Comparison of ENCODE assay signal across 19 mouse cellular contexts in genomic region chr8:105359208-105359607, GRCm38 (mm10). TPM values are rescaled to one million over a fixed set of nuclear protein-coding genes. Genes with fewer than 3 reads are reported as not detected.
A peak's percentile ranks its signal among the peaks of the same experiment; 100 is the strongest.
DNase-seq lines count a peak whose midpoint lies in the region; ATAC-seq and TF ChIP-seq lines count a peak whose summit lies in the region.
"Had no signal": no experiment of that assay in that cellular context is flagged by ENCODE, and none has a peak within 500 bp of the region (broad histone marks: within the 10 kb centered on the region; RNA-seq: fewer than 3 reads in every experiment).

No protein-coding gene starts in this region.

- H3K36me3 ChIP-seq in embryonic facial prominence, embryonic 11.5 days (replicated peaks; ENCODE audit: control insufficient read depth, insufficient read depth, low read depth, low read length) = no peaks in the 10 kb centered on the region
- peaks cover 67% of the 10 kb centered on the region for H3K36me3 ChIP-seq in embryonic facial prominence, embryonic 10.5 days (replicated peaks)
- H3K36me3 ChIP-seq in kidney, embryonic 15.5 days = 0 out of 2 replicates have a peak, but pooled peaks cover 3% of the 10 kb centered on the region
- peaks cover 25% of the 10 kb centered on the region for H3K36me3 ChIP-seq in midbrain, embryonic 14.5 days (ENCODE audit: control insufficient read depth, insufficient read depth, low read length)
- peaks cover 44% of the 10 kb centered on the region for H3K36me3 ChIP-seq in midbrain, postnatal 0 days (ENCODE audit: insufficient read depth, low read length)
- H3K36me3 ChIP-seq in limb, embryonic 12.5 days = peaks cover 55% of the 10 kb centered on the region
- H3K36me3 ChIP-seq: liver, embryonic 15.5 days; stomach, embryonic 15.5 days had no signal

- no peak overlapping the region for H3K27ac ChIP-seq in embryonic facial prominence, embryonic 11.5 days (replicated peaks; ENCODE audit: low read depth, low read length)
- H3K27ac ChIP-seq in embryonic facial prominence, embryonic 10.5 days (replicated peaks) = no peak overlapping the region
- no peak overlapping the region for H3K27ac ChIP-seq in kidney, embryonic 15.5 days
- H3K27ac ChIP-seq in midbrain, embryonic 14.5 days (replicated peaks; ENCODE audit: low read depth, low read length) = no peak overlapping the region
- no peak overlapping the region; the same call in 1 of the 2 replicates for H3K27ac ChIP-seq in midbrain, postnatal 0 days (ENCODE audit: low read depth, low read length)
- H3K27ac ChIP-seq in limb, embryonic 12.5 days = no peak overlapping the region
- H3K27ac ChIP-seq: limb, embryonic 15.5 days; liver, embryonic 15.5 days; macrophage; neural tube, embryonic 12.5 days; stomach, embryonic 15.5 days had no signal

- H3K4me1 ChIP-seq in embryonic facial prominence, embryonic 11.5 days (ENCODE audit: control insufficient read depth, insufficient read depth, low read length) = peaks cover 3% of the 10 kb centered on the region; the same call in 1 of the 2 replicates
- peaks cover 40% of the 10 kb centered on the region for H3K4me1 ChIP-seq in embryonic facial prominence, embryonic 10.5 days
- peaks cover 41% of the 10 kb centered on the region for H3K4me1 ChIP-seq in kidney, embryonic 15.5 days
- H3K4me1 ChIP-seq in midbrain, embryonic 14.5 days (ENCODE audit: control insufficient read depth, insufficient read depth, low read length) = no peaks in the 10 kb centered on the region
- H3K4me1 ChIP-seq in midbrain, postnatal 0 days (ENCODE audit: insufficient read depth, low read length) = no peaks in the 10 kb centered on the region
- H3K4me1 ChIP-seq in limb, embryonic 12.5 days (replicated peaks) = peaks cover 10% of the 10 kb centered on the region
- H3K4me1 ChIP-seq: liver, embryonic 15.5 days; neural tube, embryonic 12.5 days had no signal

- DNase-seq in embryonic facial prominence, embryonic 11.5 days (ENCODE audit: low spot score) = no peak
- DNase-seq in embryonic facial prominence, embryonic 10.5 days (ENCODE audit: low spot score) = no peak
- DNase-seq in kidney, postnatal 14 days = no peak
- DNase-seq in midbrain, embryonic 14.5 days = no peak
- no peak for DNase-seq in midbrain, postnatal 0 days (ENCODE audit: low spot score)
- no peak for DNase-seq in adrenal gland, postnatal 4 days (ENCODE audit: low spot score in 2 of 2)
- DNase-seq: adrenal gland, postnatal 10 days; gastrocnemius, postnatal 10 days; heart, adult 11 months; heart, postnatal 36 days; right cerebral cortex, postnatal 14 days had no signal

- H3K27me3 ChIP-seq in embryonic facial prominence, embryonic 11.5 days (ENCODE audit: control insufficient read depth, insufficient read depth, low read length) = no peaks in the 10 kb centered on the region
- no peaks in the 10 kb centered on the region for H3K27me3 ChIP-seq in embryonic facial prominence, embryonic 10.5 days (replicated peaks; ENCODE audit: low read depth, poor library complexity, severe bottlenecking)
- no peaks in the 10 kb centered on the region for H3K27me3 ChIP-seq in kidney, embryonic 15.5 days
- no peaks in the 10 kb centered on the region for H3K27me3 ChIP-seq in midbrain, embryonic 14.5 days (ENCODE audit: control insufficient read depth, insufficient read depth, low read length)
- H3K27me3 ChIP-seq in midbrain, postnatal 0 days (ENCODE audit: insufficient read depth, low read length) = no peaks in the 10 kb centered on the region
- H3K27me3 ChIP-seq in limb, embryonic 12.5 days = no peaks in the 10 kb centered on the region
- H3K27me3 ChIP-seq: limb, embryonic 15.5 days; neural tube, embryonic 12.5 days; stomach, embryonic 15.5 days had no signal

- H3K4me2 ChIP-seq in embryonic facial prominence, embryonic 11.5 days (ENCODE audit: low read depth, low read length) = no peak overlapping the region
- peak overlapping the region; percentile 22; the same call in 1 of the 2 replicates for H3K4me2 ChIP-seq in kidney, embryonic 15.5 days
- no peak overlapping the region for H3K4me2 ChIP-seq in midbrain, embryonic 14.5 days (ENCODE audit: low read length)
- no peak overlapping the region for H3K4me2 ChIP-seq in midbrain, postnatal 0 days (ENCODE audit: low read depth, low read length, poor library complexity, severe bottlenecking)
- no peak overlapping the region for H3K4me2 ChIP-seq in limb, embryonic 12.5 days
- H3K4me2 ChIP-seq: limb, embryonic 15.5 days; liver, embryonic 15.5 days; neural tube, embryonic 12.5 days; stomach, embryonic 15.5 days had no signal

- WGBS in embryonic facial prominence, embryonic 11.5 days = 64% methylated on average over 15 of the region's 15 CpGs
- 71% methylated on average over 15 of the region's 15 CpGs for WGBS in embryonic facial prominence, embryonic 10.5 days
- WGBS in kidney, embryonic 15.5 days = 51% methylated on average over 15 of the region's 15 CpGs
- WGBS in midbrain, embryonic 14.5 days = 59% methylated on average over 15 of the region's 15 CpGs
- WGBS in midbrain, postnatal 0 days = 77% methylated on average over 15 of the region's 15 CpGs
- 71% methylated on average over 15 of the region's 15 CpGs for WGBS in limb, embryonic 12.5 days

- ATAC-seq in embryonic facial prominence, embryonic 11.5 days (replicated peaks; ENCODE audit: insufficient number of reproducible peaks, low FRiP score, low TSS enrichment, low read depth) = peak; percentile 20; the same call in 1 of the 2 replicates
- ATAC-seq in kidney, embryonic 15.5 days (replicated peaks; ENCODE audit: low FRiP score) = peak; percentile 49; the same call in 1 of the 2 replicates
- ATAC-seq in midbrain, embryonic 14.5 days (ENCODE audit: low FRiP score, low TSS enrichment) = peak; percentile 32; the same call in 1 of the 2 replicates
- no peak; the same call in 1 of the 2 replicates for ATAC-seq in midbrain, postnatal 0 days (ENCODE audit: low FRiP score)
- no peak for ATAC-seq in limb, embryonic 12.5 days (ENCODE audit: insufficient number of reproducible peaks, insufficient read depth, low FRiP score, low TSS enrichment, low read depth)
- ATAC-seq: activated CD4-positive, CD25-positive, alpha-beta regulatory T cell, adult 4 months had no signal

- H3K9me3 ChIP-seq in embryonic facial prominence, embryonic 11.5 days (replicated peaks; ENCODE audit: control insufficient read depth, low read length) = no peaks in the 10 kb centered on the region
- no peaks in the 10 kb centered on the region for H3K9me3 ChIP-seq in embryonic facial prominence, embryonic 10.5 days
- no peaks in the 10 kb centered on the region for H3K9me3 ChIP-seq in kidney, embryonic 15.5 days (replicated peaks)
- no peaks in the 10 kb centered on the region for H3K9me3 ChIP-seq in midbrain, embryonic 14.5 days (ENCODE audit: control insufficient read depth, low read length)
- no peaks in the 10 kb centered on the region for H3K9me3 ChIP-seq in midbrain, postnatal 0 days (ENCODE audit: low read length)
- H3K9me3 ChIP-seq in limb, embryonic 12.5 days = no peaks in the 10 kb centered on the region
- H3K9me3 ChIP-seq: limb, embryonic 15.5 days; liver, embryonic 15.5 days; neural tube, embryonic 12.5 days; stomach, embryonic 15.5 days had no signal

- H3K4me3 ChIP-seq in embryonic facial prominence, embryonic 11.5 days (ENCODE audit: low read depth, low read length) = no peak overlapping the region
- H3K4me3 ChIP-seq in embryonic facial prominence, embryonic 10.5 days = no peak overlapping the region
- H3K4me3 ChIP-seq in kidney, embryonic 15.5 days (replicated peaks) = no peak overlapping the region
- no peak overlapping the region for H3K4me3 ChIP-seq in midbrain, embryonic 14.5 days (replicated peaks; ENCODE audit: low read depth, low read length)
- no peak overlapping the region for H3K4me3 ChIP-seq in midbrain, postnatal 0 days (ENCODE audit: low read depth, low read length)
- H3K4me3 ChIP-seq in limb, embryonic 12.5 days (replicated peaks) = no peak overlapping the region
- H3K4me3 ChIP-seq: limb, embryonic 15.5 days; liver, embryonic 15.5 days; neural tube, embryonic 12.5 days; stomach, embryonic 15.5 days had no signal

- no peak overlapping the region for H3K9ac ChIP-seq in embryonic facial prominence, embryonic 11.5 days (replicated peaks; ENCODE audit: low read length)
- 0 out of 2 replicates have a peak overlapping the region, but pooled peaks have one; percentile 2 for H3K9ac ChIP-seq in kidney, embryonic 15.5 days
- H3K9ac ChIP-seq in midbrain, embryonic 14.5 days (replicated peaks; ENCODE audit: low read length) = no peak overlapping the region
- no peak overlapping the region for H3K9ac ChIP-seq in midbrain, postnatal 0 days (replicated peaks; ENCODE audit: low read length, poor library complexity, severe bottlenecking)
- 0 out of 2 replicates have a peak overlapping the region, but pooled peaks have one; percentile 23 for H3K9ac ChIP-seq in limb, embryonic 12.5 days (replicated peaks)
- H3K9ac ChIP-seq: limb, embryonic 15.5 days; liver, embryonic 15.5 days; stomach, embryonic 15.5 days had no signal

- TF ChIP-seq CTCF in midbrain, postnatal 0 days (IDR thresholded peaks at IDR 0.05) = no peak

RNA-seq across cellular contexts. Expression of gene Slc9a5, which starts 10.6 kb away (rescaled TPM):
- 3.8 and 4.0 TPM in 2 replicates for polyA plus RNA-seq in embryonic facial prominence, embryonic 11.5 days (2014; fragmentation: Nextera tagmentation; extraction: Ambion mirVana)
- 5.5 and 5.7 TPM in 2 replicates for polyA plus RNA-seq in embryonic facial prominence, embryonic 10.5 days (2016; fragmentation: Nextera tagmentation; extraction: Ambion mirVana)
- 2.5 and 2.9 TPM in 2 replicates for polyA plus RNA-seq in kidney, embryonic 15.5 days (2015; fragmentation: Nextera tagmentation; extraction: Ambion mirVana)
- polyA plus RNA-seq in midbrain, embryonic 14.5 days (2014; fragmentation: Nextera tagmentation; extraction: Ambion mirVana) = 8.3 and 10.2 TPM in 2 replicates
- 28.3 and 28.4 TPM in 2 replicates for total RNA-seq in midbrain, postnatal 0 days (2014; rRNA removed)
- 12.8 and 14.4 TPM in 2 replicates for polyA plus RNA-seq in midbrain, postnatal 0 days (2015; fragmentation: Nextera tagmentation; extraction: Ambion mirVana)
- polyA plus RNA-seq in limb, embryonic 12.5 days (2016; fragmentation: Nextera tagmentation; extraction: Ambion mirVana) = 7.0 and 7.6 TPM in 2 replicates
- 1 to 10 TPM; 5.5 to 5.8 TPM for total RNA-seq in adrenal gland, postnatal 4 days (2021)

RNA-seq across cellular contexts. Expression of gene Fhod1, which starts 11.5 kb away (rescaled TPM):
- 1.8 and 2.6 TPM in 2 replicates for polyA plus RNA-seq in embryonic facial prominence, embryonic 11.5 days (2014; fragmentation: Nextera tagmentation; extraction: Ambion mirVana)
- 2.9 and 3.3 TPM in 2 replicates for polyA plus RNA-seq in embryonic facial prominence, embryonic 10.5 days (2016; fragmentation: Nextera tagmentation; extraction: Ambion mirVana)
- 3.5 TPM in 2 replicates for polyA plus RNA-seq in kidney, embryonic 15.5 days (2015; fragmentation: Nextera tagmentation; extraction: Ambion mirVana)
- polyA plus RNA-seq in midbrain, embryonic 14.5 days (2014; fragmentation: Nextera tagmentation; extraction: Ambion mirVana) = 0.59 and 0.84 TPM in 2 replicates
- 3.8 and 4.4 TPM in 2 replicates for total RNA-seq in midbrain, postnatal 0 days (2014; rRNA removed)
- polyA plus RNA-seq in midbrain, postnatal 0 days (2015; fragmentation: Nextera tagmentation; extraction: Ambion mirVana) = 0.48 and 0.56 TPM in 2 replicates
- polyA plus RNA-seq in limb, embryonic 12.5 days (2016; fragmentation: Nextera tagmentation; extraction: Ambion mirVana) = 1.6 and 2.3 TPM in 2 replicates
- total RNA-seq in adrenal gland, postnatal 4 days (2021) = 10 to 100 TPM; 17.9 to 18.8 TPM

RNA-seq across cellular contexts. Expression of gene Plekhg4, which starts 13.9 kb away (rescaled TPM):
- polyA plus RNA-seq in embryonic facial prominence, embryonic 11.5 days (2014; fragmentation: Nextera tagmentation; extraction: Ambion mirVana) = 0.28 and 0.29 TPM in 2 replicates
- polyA plus RNA-seq in embryonic facial prominence, embryonic 10.5 days (2016; fragmentation: Nextera tagmentation; extraction: Ambion mirVana) = 0.34 and 0.83 TPM in 2 replicates
- 0.39 and 0.50 TPM in 2 replicates for polyA plus RNA-seq in kidney, embryonic 15.5 days (2015; fragmentation: Nextera tagmentation; extraction: Ambion mirVana)
- 1.4 and 3.0 TPM in 2 replicates for polyA plus RNA-seq in midbrain, embryonic 14.5 days (2014; fragmentation: Nextera tagmentation; extraction: Ambion mirVana)
- total RNA-seq in midbrain, postnatal 0 days (2014; rRNA removed) = 6.3 and 8.7 TPM in 2 replicates
- polyA plus RNA-seq in midbrain, postnatal 0 days (2015; fragmentation: Nextera tagmentation; extraction: Ambion mirVana) = 1.7 and 2.5 TPM in 2 replicates
- 0.72 and 0.80 TPM in 2 replicates for polyA plus RNA-seq in limb, embryonic 12.5 days (2016; fragmentation: Nextera tagmentation; extraction: Ambion mirVana)
- 1 to 10 TPM in 1 of 2 experiments, under 1 TPM in 1; 0.25 to 1.2 TPM for total RNA-seq in adrenal gland, postnatal 4 days (2021)
- total RNA-seq: heart, postnatal 36 days had no signal
- polyA plus RNA-seq: liver, embryonic 15.5 days; macrophage had no signal

RNA-seq across cellular contexts. Expression of gene Tmem208, which starts 33.1 kb away (rescaled TPM):
- 91.7 and 99.6 TPM in 2 replicates for polyA plus RNA-seq in embryonic facial prominence, embryonic 11.5 days (2014; fragmentation: Nextera tagmentation; extraction: Ambion mirVana)
- polyA plus RNA-seq in embryonic facial prominence, embryonic 10.5 days (2016; fragmentation: Nextera tagmentation; extraction: Ambion mirVana) = 93.0 and 99.4 TPM in 2 replicates
- polyA plus RNA-seq in kidney, embryonic 15.5 days (2015; fragmentation: Nextera tagmentation; extraction: Ambion mirVana) = 119 and 125 TPM in 2 replicates
- 122 and 149 TPM in 2 replicates for polyA plus RNA-seq in midbrain, embryonic 14.5 days (2014; fragmentation: Nextera tagmentation; extraction: Ambion mirVana)
- 81.3 and 88.4 TPM in 2 replicates for total RNA-seq in midbrain, postnatal 0 days (2014; rRNA removed)
- polyA plus RNA-seq in midbrain, postnatal 0 days (2015; fragmentation: Nextera tagmentation; extraction: Ambion mirVana) = 129 and 152 TPM in 2 replicates
- polyA plus RNA-seq in limb, embryonic 12.5 days (2016; fragmentation: Nextera tagmentation; extraction: Ambion mirVana) = 95.6 and 109 TPM in 2 replicates
- 10 to 100 TPM; 48.5 to 49.2 TPM for total RNA-seq in adrenal gland, postnatal 4 days (2021)

RNA-seq across cellular contexts. Expression of gene Lrrc29, which starts 33.1 kb away (rescaled TPM):
- 0.83 and 0.98 TPM in 2 replicates for polyA plus RNA-seq in embryonic facial prominence, embryonic 11.5 days (2014; fragmentation: Nextera tagmentation; extraction: Ambion mirVana)
- polyA plus RNA-seq in embryonic facial prominence, embryonic 10.5 days (2016; fragmentation: Nextera tagmentation; extraction: Ambion mirVana) = 1.3 TPM in 2 replicates
- polyA plus RNA-seq in kidney, embryonic 15.5 days (2015; fragmentation: Nextera tagmentation; extraction: Ambion mirVana) = 2.2 and 2.6 TPM in 2 replicates
- polyA plus RNA-seq in midbrain, embryonic 14.5 days (2014; fragmentation: Nextera tagmentation; extraction: Ambion mirVana) = 0.72 and 0.86 TPM in 2 replicates
- 2.5 and 4.5 TPM in 2 replicates for total RNA-seq in midbrain, postnatal 0 days (2014; rRNA removed)
- polyA plus RNA-seq in midbrain, postnatal 0 days (2015; fragmentation: Nextera tagmentation; extraction: Ambion mirVana) = 2.1 and 2.4 TPM in 2 replicates
- 1.5 TPM in 2 replicates for polyA plus RNA-seq in limb, embryonic 12.5 days (2016; fragmentation: Nextera tagmentation; extraction: Ambion mirVana)
- 10 to 100 TPM; 14.3 to 16.3 TPM for total RNA-seq in adrenal gland, postnatal 4 days (2021)

Comparison
In these comparisons a context has a peak if more than half of its experiments do, and no peak if none do; other contexts are left out.
1. ATAC-seq: peak in embryonic facial prominence, embryonic 11.5 days (single experiment), kidney, embryonic 15.5 days (single experiment) and midbrain, embryonic 14.5 days (single experiment); none in midbrain, postnatal 0 days (single experiment) and limb, embryonic 12.5 days (single experiment).
2. H3K9ac ChIP-seq: peak in kidney, embryonic 15.5 days (single experiment) and limb, embryonic 12.5 days (single experiment); none in embryonic facial prominence, embryonic 11.5 days (single experiment), midbrain, embryonic 14.5 days (single experiment) and midbrain, postnatal 0 days (single experiment).